Mouse (Mus musculus) kidney, adult 8-10 months (tissue): Measurements from ENCODE around the gene Gab2.

Experiments
- DNase-seq, 2 experiments: peaks; one replicate each; pipeline ENCODE4 v3.0.0; 2022

Gene Gab2

DNA sequence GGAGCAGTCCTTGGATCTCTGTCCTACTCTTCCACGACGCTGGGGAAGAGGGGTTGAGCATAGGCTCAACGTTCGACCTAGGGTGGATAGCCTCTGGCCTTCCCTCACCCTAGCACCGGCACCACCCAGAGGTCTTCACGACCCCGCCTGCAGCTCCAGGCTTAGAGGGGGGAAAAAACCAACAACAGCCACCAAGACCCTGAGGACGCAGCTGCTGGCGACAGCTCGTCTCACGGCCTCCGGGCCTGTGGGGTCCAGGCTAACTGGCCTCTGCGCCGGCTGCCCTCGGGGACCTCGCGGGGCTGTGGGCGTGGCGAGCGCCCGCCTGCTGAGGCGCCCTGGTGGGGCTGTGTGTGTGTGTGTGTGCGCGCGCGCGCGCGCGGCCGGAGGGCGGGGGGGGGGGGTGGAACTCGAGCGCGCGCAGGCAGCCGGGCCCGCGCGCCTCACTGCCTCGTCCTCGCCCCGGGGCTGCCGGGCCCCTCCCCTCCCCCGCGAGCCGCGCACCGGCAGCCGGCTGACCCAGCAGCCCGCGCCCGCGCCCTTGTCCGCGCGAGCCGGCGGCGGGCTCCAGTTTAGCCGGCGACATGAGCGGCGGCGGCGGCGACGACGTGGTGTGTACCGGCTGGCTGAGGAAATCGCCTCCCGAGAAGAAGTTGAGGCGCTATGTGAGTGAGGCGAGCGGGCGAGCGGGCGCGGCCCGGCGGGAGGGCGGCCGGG lies at the start of gene Gab2:
Gene Gab2, plus strand, starts transcription at position 345 of the 717 bp plus-strand sequence.
- DNase-seq: peak; percentile 73

GRCm38 (mm10) chr7:97032412-97032811 lies 49.0 kb upstream of the Gab2 start:
- no peak for DNase-seq

DNA sequence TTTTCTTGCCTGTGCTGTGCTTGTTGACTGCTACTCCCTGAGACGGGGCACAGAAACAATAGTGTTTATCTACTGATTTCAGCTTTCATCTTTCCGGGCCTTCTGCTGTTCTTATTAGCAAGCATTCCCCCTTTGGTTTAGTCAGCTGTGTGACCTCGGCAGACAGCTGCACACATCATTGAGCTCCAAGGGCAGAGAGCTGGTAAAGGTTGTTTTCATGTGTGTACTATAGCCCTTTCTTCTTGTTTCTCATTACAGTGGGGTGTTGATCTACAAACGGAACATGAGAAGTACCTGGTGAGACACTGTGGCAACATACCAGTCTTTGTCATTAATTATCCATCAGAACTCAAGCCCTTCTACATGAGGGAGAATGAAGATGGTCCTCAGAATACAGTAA lies 41.7 kb upstream of the Gab2 start:
- no peak for DNase-seq

DNA sequence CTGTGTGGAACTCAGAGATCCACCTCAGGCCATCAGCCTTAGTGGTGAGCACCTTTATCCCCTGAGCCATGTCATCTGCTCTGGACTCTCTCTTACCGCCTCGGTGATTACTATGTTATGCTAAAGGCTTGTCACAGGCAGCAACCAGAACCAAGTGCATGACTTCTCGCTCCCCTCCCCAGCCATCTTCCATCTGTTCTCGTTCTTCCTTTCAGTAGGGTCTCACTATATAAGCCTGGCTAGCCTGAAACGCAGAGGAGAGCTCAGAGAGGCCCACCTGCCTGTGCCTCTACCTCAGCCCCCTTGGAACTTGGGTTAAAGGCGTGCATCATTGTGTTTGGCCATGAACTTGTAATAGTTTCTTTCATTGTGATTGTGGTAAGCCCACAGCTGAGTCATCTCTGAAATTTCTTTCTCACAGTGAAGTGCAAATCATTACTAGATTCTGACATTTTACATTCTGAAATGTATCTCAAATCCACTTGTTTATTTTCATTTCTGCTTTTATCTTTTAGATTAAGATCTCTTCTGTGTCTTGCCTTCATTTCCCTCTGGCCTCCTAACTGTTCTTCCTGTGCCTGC lies 39.4 kb upstream of the Gab2 start:
- no peak for DNase-seq

- DNase-seq: no peak
Measured at GRCm38 (mm10) chr7:97042981-97043380, 38.4 kb upstream of the Gab2 start.

GRCm38 (mm10) chr7:97060966-97061365 lies 20.4 kb upstream of the Gab2 start:
- DNase-seq: no peak

- no peak for DNase-seq
Measured at GRCm38 (mm10) chr7:97071512-97071911, 9.9 kb upstream of the Gab2 start.

DNA sequence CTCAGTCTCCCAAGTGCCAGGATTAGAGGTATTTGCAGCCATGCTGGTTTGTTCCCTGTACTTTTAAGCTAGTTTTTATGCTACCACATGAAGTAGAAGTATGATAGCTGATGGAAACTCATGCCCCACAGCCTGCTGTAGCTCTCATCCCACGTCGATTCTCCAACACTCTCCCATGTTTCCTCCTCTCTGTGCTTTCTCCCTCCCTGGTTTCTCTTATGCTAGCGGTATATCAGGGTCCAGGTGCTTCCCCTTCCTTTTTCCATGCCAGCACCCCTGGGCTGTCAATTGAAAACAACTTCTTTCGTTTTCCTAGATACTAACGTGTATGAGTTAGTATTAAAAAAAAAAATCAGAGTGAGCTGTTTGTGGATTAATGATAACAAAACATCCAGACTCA lies 9.3 kb upstream of the Gab2 start:
- DNase-seq: no peak

GRCm38 (mm10) chr7:97074974-97075373 lies 6.4 kb upstream of the Gab2 start:
- DNase-seq: no peak

DNA sequence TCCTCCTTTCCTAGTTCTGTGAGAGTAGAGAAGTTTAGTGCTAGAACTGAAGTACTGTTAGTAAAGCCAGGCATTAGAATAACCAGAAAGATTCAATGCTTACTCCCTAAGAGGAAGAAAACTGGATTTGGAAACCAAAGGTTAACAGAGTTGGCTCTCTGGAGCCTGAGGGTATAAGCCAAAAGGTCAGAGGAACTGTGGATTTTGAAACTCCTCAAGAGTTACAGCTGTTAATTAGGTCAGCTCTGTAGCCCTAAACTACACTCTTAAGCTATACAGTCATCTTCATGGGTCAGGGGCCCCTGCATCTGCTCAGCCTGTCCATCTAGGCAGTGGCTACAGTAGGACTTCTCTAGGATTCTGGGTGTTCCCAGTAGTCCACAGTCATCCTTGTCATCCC lies 4.4 kb upstream of the Gab2 start:
- peak; percentile 12 to 53 for DNase-seq

DNA sequence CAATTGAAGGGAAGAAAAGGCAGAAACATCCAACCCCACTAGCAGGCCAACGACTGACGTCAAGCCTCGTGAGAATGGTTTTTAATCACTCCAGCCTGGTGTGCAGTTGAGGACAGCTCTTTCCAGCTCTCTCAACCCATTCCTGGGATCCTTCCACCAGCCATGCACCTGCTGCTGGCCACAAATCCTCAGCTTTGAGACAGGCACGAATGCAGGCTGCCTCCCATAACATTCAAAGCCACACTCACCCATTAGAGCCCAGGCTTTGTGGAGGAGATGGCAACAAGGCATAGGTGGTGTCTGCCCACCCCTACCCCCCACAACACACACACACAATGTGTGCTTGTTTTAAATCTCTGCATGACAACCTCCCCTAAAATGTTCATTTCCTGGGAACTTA lies 2.7 kb upstream of the Gab2 start:
- DNase-seq: no peak

DNA sequence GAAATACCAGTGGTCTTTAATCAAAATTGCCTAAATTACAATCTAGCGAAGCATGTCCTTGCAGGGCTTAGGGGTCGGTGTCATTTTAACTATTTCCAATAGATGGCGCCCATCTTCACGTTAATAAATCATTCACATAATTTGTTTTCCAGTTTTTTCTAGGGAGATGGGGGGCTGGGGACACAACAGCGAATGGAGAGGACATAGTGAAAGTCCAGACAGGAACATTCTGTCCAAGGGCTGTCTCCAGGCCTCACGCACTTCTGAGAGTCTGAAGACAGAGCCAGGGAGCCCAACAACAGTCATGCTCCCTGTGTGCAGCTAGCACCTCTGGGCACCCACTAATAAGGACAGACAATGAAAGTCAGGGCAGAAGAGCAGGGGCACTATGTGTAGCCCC lies 2.2 kb upstream of the Gab2 start:
- DNase-seq: peak in 1 of 2 experiments; percentile 52

- peak in 1 of 2 experiments; percentile 10 for DNase-seq
Measured at GRCm38 (mm10) chr7:97079651-97080365, 1.6 kb upstream of the Gab2 start.

DNA sequence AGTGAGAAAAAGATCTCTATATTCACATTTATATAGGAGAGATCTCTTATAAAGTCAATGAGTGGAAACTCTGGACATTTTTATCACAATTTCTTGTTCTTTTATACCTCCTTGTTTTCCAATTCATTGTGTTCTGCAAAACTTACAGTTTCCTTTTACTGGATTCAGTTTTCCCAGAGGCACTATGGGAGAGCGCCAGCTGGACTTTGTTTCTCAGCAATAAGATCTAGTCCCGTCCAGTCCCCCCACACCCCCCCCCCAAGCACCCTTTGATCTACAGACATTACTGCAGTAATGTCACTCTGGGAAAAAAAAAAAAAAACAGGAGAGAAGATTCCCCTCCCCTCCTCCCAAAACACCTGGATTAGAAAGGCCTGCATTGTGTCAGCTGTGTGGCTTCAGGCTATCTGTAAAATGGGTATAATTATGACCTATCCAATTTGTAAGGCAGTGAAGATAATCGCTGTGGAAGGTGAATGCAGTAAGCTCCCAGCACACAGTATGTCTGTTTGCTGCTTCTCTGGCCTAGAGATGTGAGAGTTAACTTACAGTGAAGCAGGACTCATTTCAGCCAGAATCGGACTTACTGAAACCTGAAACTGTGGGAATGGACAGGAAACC lies 655 bp upstream of the Gab2 start:
- peak in 1 of 2 experiments; percentile 37 for DNase-seq

GRCm38 (mm10) chr7:97081959-97082218 lies 503 bp downstream of the Gab2 start:
- DNase-seq: no peak

DNA sequence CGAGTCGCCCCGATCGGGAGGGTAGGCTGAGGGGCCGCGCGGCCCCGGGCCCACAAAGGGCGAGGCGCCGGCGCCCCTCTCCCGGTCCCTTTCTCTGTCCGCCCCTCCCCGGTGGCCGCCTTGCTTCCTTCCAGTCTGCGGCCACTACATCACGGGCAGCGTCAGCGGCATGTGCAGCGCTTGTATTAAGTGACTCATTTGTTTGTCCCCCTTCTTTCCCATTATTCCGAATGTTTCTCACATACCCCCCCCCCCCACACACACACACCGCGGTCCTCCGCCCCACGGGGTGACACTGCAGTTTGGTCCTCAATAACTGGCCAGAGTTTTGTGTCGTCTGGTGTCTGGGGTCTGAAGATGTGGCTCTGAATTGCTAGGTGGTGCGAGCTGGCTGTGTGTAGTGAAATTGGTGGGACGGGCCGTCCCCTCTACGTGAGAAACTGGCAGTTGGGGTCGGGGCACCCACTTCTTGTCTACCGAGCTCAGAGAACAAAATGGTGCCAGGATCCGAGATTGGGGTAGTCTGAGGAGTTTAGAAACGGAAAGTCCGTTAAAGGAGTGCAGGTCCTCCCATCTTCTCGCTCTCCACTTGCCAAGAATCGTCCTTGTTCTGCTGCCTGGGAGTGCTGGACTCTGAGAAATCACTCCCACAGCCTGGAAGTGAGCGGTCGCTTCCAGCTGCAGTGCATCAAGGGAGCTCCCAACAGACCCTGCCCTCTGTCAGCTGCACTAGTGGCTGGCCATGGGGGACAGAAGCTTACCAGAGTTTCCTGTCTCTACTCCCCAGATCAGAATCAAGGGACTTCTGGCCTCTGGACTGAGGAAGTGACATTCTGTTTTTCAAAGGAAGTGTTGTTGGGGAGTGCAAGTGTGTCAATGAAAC lies 1.1 kb downstream of the Gab2 start:
- DNase-seq: peak; percentile 61 to 62

GRCm38 (mm10) chr7:97083579-97083978 lies 2.2 kb downstream of the Gab2 start:
- no peak for DNase-seq

GRCm38 (mm10) chr7:97084181-97084580 lies 2.8 kb downstream of the Gab2 start:
- DNase-seq: no peak

GRCm38 (mm10) chr7:97085291-97085690 lies 3.9 kb downstream of the Gab2 start:
- DNase-seq: no peak

- no peak for DNase-seq
Measured at GRCm38 (mm10) chr7:97094241-97094640, 12.9 kb downstream of the Gab2 start.

DNA sequence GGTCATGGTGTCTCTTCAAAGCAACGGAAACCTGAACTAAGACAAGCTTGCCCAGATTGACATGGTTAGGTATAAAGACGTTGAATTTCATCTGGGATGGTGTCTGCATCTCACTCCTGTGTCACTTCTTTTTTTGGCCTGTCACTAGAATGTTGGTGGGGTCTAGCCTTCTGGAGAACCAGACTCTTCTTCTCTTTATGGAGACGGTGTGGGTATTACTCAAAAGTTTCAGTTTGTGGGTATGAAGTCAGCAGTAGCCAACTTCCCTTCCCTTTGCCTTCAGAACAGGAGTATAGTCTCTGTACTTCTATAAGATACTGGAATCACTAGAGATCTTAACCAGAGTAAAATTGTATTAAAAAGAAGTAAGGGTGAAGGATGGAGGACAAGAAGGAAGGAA lies 26.7 kb downstream of the Gab2 start:
- no peak for DNase-seq

- DNase-seq: peak in 1 of 2 experiments; percentile 20
Measured at GRCm38 (mm10) chr7:97128949-97129348, 47.6 kb downstream of the Gab2 start.

- no peak for DNase-seq
Measured at GRCm38 (mm10) chr7:97136453-97136852, 55.1 kb downstream of the Gab2 start.
